Mouse (Mus musculus) liver, adult (tissue): ENCODE data around the gene Mgll.

Source experiments
- GATA4 ChIP-seq: IDR thresholded peaks from 2 replicates; pipeline ENCODE4 v1.6.1; 2014; ENCODE audit warnings: mild to moderate bottlenecking, low read length; ENCODE audit not compliant: insufficient replicate concordance

Mgll gene

DNA sequence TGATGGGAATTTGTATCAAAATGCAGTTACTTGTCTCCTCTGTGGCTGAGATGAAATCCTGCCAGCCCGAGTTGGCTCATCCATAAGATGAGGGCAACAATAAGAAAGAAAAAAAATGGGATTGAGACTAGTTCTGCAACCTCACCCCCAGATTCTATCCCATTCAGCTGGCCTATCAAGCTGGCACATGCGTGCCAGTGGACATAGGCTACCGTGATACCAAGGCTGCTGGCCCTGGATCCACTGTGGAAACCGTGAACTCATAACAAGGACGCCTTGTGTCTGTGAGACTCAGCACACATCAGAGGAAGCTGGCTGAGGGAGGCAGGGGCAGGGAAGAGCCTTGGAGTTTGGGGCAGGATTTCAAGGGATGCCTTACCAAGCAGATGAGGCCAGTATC, 46.8 kb downstream of the Mgll start:
- no peak for TF ChIP-seq GATA4

DNA sequence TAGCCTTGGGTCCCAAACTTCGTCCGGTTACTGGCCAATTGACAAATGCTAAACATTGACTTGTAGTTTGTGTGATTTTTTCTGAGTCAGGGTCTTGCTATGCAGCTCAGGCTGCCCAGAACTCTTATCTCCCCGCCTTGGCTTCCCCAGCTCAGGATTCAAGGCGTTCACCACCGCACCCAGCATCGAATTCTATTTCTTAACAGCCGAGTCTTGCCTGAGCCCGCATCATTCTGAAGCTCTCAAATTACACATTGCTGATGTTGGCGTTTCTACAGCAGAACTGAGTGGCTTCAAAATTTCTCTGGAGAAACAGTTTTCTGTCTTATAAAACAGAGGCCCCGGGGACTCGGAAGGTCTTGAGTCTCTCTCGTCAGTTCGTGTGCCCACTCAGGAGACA, 47.8 kb downstream of the Mgll start:
- TF ChIP-seq GATA4, result no peak

DNA sequence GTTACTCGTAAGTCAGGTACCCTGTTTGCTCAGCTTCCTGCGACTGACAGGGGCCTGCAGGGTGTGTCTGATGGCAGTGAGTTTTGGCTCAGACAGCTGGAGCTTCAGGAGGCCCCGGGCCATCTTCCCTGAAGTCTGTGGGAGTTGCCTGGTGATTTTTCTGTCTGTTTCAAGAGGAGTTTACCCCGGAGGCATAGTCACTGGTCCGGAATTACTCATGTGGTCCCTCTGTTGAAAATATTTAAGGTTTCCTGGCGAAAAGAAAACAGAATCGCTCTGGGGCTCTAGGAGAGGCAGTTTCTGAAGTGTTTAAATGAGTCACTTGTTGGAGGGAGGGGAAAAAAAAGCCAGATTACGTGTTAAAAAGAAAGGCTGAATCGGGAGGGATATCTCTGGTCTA, 49.8 kb downstream of the Mgll start:
- no peak for TF ChIP-seq GATA4

DNA sequence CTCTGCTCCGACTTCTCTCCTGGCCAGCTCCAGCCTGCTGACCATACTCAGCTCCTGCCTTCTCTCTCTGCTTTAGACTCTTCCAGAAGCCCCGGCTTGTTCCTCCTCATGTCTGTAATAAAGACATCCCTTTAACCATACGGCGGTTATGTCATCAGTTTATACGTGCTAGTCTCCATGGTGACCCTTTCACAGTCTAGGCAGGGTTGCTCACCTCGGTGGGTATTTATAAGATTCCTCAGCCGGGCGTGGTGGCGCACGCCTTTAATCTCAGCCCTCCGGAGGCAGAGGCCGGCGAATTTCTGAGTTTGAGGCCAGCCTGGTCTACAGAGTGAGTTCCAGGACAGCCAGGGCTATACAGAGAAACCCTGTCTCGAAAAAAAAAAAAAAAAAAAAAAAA, 51.1 kb downstream of the Mgll start:
- no peak for TF ChIP-seq GATA4

DNA sequence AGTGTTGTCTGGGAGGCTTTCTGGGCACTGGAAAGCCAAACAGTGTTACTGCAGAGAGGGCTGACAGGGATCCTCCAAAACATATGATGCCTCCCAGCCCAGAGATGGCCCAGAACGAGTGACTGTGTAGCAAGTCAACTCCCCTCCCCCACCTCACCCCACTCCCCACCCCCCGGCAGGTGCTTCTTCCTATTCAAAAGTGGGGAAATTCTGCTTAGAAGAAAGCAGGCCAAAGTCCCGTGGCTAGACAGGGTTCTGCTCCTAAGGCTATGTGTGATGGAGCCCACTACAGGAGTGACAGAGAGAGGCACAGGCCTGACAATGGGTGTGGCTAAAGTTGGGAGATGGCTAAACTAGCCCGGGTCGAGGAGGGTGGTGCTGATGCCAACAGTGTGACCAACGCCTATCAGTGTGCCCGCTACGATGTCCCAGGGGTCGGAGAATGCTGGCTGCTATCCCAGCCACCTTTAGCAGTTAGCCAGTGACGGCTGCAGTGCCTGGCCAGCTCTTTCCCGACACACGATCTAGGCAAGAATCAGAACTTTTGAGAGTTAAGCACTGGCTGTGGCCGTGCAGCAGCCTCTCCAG, 52.2 kb downstream of the Mgll start:
- TF ChIP-seq GATA4, result no peak

DNA sequence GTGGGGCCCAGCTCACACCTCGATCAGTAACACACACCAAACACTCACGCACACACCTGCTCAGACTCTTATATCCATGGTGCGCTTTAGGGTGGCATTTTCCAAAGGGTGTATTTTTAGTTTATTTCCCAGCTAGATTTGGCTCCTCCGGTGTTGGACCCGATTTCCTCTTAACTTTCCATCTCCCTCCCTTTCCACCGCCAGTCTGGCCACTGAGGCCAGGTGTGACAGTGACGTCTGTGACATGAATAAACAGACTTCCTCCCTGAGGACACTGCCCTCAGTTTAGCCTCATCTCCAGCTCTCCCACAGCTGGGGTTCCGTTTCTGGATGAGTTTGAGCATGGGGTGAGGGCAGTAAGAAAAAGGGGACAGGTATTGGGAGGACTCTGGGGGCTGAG, 52.8 kb downstream of the Mgll start:
- no peak for TF ChIP-seq GATA4

DNA sequence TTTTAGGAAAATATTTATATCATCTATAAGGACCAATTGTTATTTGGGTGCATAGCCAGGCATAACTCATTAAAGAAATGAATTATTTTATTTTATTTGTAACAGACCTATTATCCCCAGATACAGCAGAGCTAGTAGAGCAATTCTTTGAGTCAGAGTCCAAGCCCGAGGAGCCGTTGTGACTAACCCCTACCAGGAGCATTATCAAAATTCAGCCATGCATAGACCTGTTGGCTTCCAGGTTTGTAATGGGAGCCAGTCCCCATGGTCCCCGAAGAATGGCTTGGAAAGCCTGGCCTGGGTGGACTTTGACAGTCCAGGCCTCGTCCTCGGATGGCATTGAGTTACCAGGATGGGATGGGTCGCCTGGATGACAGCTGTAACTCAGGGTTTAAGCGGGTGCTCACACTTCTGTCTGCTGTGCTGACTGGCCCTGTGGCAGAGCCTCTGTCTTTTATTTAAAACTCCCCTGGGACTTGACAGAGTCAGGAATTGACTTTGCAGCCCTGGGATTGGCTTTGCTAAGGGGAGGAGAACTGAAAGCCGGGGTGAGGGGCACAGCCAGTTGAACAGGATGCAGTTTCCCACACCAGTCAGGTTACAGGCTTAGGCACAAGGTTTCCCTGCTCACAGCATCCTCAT, 54.0 kb downstream of the Mgll start:
- TF ChIP-seq GATA4, result no peak

DNA sequence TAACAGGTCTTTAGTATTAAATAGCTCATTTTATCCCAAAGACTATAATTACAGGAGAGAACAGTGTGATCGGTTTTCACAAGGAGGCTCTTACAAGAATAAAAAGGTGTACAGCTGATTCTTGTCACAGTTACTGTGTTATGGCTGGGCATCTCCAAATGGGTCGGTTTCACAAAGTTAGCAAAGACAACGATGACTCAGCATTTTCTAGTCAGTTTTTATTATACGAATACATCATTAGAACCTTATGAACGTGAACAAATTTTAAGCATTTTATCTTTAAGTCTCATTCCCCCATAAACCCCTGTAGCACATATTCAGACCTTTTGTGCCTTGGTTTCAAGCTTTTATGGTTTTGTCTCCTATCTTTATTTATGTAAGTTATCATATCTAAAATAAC, 55.5 kb downstream of the Mgll start:
- TF ChIP-seq GATA4, result no peak

DNA sequence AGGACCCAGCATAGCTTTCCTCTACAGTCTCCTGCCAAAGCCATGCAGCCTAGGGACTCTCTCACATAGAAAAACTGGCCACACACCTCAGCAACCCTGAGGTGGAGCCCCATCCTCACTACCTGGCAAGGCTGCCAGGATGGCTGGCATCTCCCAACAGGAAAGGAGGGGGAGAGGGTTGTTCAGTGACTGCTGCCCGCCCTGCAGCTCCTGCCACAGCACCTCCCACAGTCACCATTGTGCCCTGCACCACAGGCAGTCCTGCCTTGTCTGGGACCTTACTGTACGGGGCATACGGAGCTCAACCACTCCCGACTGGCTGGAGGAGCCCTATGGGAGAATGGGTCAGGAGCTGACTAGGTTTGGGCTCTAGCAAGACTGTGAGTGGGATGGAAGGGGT, 57.7 kb downstream of the Mgll start:
- TF ChIP-seq GATA4, result no peak

DNA sequence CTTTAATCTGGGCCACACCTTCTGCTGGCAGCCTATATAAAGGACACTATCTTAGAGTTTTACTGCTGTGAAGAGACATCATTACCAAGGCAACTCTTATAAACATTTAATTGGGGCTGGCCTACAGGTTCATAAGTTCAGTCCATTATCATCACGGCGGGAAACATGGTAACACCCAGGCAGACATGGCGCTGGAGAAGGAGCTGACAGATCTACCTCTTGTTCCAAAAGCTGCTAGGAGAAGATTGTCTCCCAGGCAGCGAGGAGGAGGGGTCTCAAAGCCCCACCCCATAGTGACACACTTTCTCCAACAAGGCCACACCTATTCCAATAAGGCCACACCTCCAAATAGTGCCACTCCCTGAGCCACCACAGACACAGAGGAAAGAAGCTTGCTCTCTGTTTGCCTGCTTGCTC, 58.8 kb downstream of the Mgll start:
- TF ChIP-seq GATA4, result no peak

GRCm38 (mm10) chr6:88784691-88785173, 60.5 kb downstream of the Mgll start:
- TF ChIP-seq GATA4, result no peak

DNA sequence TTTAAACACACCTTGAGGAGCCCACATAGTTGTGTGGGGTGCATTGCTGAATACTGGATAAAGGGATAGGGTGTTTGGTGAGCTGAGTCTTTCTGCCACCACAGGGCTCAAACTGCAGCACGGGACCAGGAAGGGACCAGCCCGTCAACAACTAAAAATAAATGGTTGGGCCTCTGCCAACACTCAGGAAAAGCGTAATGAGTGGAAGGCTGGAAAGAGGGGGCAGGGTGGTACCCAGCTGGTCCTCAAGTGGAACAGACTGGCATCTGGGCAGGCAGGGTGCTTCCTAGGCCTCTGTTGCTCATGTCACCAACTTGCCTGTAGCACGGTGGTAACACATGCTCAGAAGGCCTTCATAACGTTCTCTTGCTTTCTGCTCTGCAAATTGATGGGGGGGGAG, 61.1 kb downstream of the Mgll start:
- no peak for TF ChIP-seq GATA4

DNA sequence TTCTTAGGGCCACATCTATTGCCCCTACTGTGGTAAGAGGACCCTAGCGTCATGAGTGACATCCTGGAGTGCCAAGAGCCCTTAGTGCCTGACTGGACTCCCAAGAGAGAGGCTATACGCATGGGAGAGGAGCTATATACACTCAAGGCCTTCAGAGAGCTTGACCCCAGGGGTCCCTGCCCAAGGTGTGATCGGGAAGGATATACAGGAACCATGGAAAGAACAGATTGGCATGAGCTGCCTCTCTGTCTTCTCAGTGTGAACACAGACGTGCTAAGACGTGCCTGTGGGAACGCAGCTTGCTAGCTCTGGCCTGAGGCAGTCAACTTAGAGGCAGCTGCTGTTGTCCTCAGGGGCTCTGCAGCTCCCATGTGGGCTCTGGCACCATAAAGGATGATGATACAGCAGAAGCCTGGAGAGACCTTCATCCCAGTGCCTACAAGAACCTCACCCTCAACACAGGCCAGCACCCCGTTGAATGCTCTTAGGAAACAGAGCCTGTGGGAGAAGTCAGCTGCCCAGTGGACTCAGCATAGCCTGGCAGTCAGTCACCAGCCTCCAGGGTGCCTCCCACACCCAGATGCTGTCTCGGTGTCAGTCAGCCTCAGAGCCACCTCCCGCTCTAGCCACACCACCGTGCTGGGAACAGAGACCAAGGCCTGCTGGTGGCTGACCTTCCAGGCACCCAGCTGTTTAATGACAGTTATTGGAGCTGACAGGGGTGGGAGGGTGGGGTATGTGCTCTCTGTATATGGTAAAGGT, 61.8 kb downstream of the Mgll start:
- no peak for TF ChIP-seq GATA4

GRCm38 (mm10) chr6:88786732-88787445, 62.7 kb downstream of the Mgll start:
- TF ChIP-seq GATA4, result no peak

- TF ChIP-seq GATA4, result no peak
Measured at GRCm38 (mm10) chr6:88787496-88787895, 63.3 kb downstream of the Mgll start.

DNA sequence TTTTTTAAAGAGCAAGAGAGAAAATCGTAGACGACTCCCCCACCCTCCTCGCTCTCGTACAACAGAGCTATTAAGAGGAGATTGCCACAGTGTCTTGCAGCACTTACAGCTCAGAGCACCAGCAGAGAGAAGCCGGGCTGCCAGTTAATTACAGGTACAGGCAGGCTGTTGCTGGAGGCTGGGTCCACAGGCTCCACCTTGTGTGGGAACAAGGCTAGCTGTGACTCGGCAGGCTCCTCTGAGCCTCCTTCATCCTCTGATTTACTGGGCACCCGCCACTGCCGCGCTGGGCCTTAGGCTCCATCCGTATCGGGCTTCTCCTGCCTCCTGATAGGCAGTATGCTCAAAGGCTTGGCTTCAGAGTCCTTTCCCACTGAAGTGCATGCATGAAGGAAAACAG, 64.0 kb downstream of the Mgll start:
- no peak for TF ChIP-seq GATA4
